Mouse (Mus musculus): ENCODE results near the gene AC124108.1. TPM values are rescaled to one million over a fixed set of nuclear protein-coding genes. Genes with fewer than 3 reads are reported as not detected.
A peak's percentile ranks its signal among the peaks of the same experiment; 100 is the strongest.

The AC124108.1 gene
- polyA plus RNA-seq, 1 experiment, result 0.21 TPM

DNA sequence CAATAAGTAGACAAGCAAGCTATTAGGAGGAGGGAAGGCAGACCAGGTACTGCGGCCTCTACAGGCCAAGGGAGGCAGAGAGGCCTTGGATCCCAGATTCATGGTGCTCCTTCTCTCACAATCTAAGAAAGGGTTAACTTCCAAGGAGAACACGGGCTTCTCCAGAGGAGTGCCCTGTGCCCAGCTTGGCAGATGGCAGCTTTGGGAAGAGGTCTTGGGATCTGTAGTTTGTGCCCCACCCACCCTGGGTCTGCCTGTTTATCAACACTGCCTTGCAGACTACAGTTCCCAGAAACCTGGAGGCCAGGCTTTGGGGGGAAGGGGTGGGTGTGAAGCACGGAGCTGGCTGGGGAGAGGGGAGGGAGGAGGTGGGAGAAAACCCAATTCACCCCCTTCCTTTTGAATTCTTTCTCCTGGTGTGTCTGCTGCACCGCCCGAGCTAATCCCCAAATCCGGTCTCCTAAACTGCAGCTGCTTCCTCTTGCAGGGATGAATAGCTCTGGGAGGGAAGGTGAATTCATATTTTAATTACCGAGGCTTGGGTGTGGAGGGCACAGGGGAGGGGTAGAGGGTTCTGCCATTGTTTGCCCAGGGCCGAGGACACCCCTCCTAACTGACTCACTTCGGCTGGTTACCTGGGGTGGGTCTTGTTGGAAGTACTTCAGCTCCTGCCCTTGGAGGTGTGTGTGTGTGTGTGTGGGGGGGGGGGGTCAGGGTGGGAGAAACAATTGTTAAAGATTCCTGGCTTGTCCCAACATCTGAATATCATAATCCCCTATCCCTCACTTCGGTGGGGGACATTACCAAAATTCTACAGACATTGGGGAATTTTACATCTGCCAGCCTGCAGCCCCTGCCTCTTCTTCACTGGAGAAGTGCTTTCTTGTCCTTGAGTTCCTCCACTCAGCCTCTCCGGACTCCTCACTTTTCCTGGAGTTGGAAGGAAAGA is 9.6 kb downstream of the AC124108.1 start:
- DNase-seq (ENCODE audit: low spot score), result peak; percentile 17

DNA sequence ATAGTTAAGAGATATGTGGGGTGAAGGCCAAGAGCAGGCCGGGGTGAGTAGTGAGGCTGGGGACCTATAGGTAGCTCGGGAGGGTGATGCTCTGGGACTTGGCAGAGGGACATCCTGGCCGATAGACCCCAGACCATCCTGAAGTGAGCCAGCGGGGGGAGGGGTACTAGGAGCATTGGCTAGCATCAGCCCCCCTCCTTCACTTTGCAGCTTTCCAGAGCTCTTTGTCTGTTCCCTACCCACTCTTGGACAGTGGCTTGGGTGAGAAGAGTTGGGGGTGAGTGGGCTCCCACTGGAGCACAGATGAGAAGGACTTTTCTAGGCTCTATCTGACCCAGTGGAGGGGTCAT is 10.2 kb downstream of the AC124108.1 start:
- DNase-seq (ENCODE audit: low spot score), result peak; percentile 13

DNA sequence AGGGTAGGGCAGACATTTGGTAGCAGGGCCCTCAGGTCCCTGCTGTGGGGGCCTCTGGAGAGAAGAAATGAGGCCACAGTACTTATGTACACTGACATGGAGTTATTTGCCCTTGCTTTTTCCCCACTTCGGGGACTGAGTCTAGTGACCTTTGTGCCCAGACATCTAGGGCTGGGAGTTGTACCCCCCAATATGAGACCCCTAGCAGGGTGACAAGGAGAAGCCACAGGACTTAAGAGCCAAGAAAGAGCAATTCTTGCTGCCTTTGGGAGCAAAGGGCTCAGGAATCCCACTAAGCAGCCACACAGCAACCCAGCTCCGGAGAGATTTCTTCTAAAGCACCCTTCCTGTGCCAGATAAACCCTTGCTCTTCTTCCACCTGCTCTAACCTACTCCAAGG is 10.7 kb downstream of the AC124108.1 start:
- peak; percentile 11 for DNase-seq (ENCODE audit: low spot score)

DNA sequence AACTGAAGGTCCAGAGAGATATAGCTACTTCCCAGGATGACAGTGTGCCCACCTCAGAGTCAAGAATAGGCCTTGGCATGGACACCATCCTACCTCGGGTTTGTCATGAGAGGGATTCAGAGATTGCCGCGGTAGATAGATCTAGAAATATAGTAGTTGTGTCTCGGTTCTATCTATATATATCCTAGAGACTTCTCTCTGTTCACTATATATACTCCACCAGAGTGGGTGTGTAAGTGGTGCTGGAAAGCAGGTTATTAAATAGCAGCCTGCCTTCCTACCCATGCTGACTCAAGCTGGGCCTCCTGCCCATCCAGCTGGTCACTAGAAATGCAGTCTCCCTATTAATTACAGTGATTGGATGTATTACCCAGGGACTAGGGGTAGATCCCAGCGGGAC is 11.5 kb downstream of the AC124108.1 start:
- no peak for DNase-seq (ENCODE audit: low spot score)

DNA sequence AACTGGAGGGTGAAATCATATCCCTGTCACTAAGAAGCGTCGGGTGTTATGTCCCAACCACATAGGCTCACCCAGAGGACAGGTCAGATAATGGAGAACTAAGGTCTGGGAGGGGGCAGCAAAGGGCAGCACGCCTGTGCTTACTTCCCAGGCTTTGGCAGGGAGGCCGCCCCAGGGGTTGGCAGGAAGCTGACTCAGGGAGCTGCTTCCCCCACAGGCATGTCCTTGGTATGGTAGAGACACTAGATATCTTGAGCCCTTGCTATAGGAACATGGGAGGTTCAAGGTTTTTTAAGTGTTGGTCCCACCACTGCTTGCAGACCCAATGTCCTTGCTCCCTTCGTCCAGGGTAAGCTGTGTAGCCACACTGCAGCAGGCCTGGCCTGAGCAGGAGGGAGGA is 14.7 kb downstream of the AC124108.1 start:
- DNase-seq (ENCODE audit: low spot score), result no peak

DNA sequence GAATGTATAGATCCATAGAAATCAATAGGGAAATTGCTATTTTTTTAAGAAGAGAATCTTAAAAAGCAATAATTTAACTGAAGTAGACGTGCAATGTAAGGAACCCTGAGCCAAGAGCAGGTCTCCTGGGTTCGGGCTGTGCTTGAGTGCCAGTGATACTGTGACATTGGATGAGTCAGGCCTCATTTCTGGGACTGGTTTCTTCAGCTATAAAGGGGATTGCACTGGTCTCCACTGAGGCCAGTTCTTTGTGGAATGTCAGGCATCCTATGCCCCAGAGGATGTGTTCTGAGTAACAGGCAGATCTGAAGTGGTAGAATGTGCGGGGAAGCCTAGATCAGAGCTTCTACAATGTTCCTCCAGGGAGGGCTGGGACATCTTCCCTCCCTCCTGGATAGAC is 15.6 kb downstream of the AC124108.1 start:
- DNase-seq (ENCODE audit: low spot score), result no peak

DNA sequence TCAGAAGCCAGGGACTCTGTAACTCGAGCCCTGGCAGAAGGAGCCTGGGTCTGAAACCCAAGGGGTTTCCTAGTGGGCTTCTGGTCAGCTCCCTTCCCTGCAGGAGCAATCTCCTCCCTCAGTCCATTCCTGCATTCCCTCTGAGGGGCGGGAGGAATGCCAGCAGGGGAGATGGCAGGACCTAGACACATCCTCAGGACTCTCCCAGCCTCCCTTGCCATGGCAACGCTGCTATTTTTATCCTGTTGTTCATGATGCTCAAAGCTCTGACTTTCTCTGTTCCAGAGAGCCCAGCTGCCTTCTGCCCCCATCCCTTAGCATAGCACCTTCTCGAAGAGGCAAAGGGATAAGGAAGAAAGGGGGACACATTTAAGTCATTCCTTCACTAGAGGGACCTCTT is 16.9 kb downstream of the AC124108.1 start:
- DNase-seq (ENCODE audit: low spot score), result no peak

DNA sequence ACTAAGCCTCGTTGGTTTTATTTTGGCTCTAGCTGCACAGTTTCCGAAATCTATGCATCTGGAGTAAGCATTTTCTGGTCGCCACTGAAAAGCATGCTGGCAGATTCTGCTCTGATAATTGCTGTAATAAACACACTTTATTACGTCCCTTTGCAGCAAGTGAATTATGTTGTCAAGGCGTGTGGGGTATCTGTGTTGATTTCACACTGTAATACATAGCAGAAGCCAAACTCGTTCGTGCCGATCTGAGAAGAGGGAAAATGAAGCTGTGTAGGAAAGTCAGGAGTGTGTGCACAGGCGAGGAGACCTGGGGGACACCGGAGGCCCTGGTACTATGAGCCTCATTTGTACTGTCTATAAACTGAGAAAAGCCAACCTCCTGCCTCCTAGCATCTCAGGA is 18.1 kb downstream of the AC124108.1 start:
- no peak for DNase-seq (ENCODE audit: low spot score)

DNA sequence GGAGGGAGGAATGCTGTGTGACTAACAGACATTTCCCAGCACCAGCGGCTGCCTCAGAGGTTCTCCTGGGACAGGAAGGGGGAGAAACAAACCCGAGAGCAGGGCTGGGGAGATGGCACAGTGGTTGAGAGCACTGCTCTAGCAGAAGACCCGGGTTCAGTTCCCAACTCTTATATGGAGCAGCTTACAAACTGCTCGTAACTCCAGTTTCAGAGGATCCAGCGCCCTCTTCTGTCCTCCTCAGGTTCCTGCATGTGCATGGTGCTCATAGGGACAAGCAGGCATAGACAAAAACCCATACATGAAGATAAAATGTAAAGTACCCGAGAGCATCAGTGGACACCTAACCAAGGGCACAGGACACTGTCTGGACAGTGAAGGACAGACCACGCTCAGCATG is 19.7 kb downstream of the AC124108.1 start:
- no peak for DNase-seq (ENCODE audit: low spot score)

DNA sequence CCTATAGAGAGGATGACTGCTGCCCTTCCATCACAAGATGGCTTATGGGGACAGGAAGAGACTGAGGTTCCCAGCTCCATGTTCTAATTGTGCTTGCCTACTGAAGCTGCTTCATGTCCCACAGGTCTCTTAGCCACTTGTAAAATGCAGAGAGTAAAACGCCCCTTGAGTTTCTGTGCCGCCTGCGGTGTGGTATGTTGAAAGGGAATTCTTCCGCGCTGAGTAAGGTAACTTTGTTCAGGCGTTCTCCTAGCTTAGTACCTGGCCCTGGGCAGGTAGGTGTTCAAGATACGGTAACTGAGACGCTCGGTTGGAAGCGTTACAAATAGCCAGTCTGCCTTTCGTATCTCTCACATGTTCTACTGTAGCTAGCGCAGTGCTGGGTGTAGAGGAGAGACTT is 20.4 kb downstream of the AC124108.1 start:
- DNase-seq (ENCODE audit: low spot score), result no peak

DNA sequence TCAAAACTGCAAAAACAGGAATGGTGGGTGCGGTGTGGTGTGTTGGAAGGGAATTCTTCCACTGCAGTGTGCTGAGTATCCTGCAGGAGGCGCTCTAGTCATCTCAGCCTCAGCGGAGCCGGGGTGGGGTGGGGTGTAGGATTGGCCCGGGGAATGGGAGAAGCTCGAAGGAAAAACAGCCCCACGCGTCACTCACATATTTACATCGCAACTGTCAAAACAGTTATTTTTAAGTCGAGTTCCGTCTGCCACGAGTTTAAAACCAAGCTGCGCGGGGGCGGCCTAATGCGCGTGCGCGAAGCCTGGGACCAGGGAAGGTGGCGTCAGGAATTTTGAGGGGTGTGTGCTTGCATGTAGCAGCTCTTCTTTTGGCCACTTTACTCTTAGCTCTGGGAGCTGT is 21.0 kb downstream of the AC124108.1 start:
- DNase-seq (ENCODE audit: low spot score), result peak; percentile 48

DNA sequence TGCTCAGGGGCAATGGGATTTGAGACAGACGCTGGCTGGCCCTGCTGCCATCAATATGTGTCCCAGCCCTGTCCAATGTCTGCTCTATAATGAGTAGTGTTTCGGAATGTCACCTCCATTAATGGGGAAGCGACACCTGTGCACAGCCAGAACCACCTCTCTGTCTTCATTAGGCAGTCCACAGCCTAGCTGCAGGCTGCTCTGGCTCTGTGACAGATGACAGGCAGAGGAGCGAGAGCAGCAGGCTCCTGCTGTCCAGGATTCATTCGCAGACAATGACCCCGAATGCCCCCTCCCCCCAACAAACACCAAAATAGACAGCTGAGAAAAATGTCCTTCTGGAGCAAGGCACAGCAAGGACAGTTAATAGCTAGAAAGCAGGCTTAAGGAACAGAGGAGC is 21.8 kb downstream of the AC124108.1 start:
- DNase-seq (ENCODE audit: low spot score), result no peak

DNA sequence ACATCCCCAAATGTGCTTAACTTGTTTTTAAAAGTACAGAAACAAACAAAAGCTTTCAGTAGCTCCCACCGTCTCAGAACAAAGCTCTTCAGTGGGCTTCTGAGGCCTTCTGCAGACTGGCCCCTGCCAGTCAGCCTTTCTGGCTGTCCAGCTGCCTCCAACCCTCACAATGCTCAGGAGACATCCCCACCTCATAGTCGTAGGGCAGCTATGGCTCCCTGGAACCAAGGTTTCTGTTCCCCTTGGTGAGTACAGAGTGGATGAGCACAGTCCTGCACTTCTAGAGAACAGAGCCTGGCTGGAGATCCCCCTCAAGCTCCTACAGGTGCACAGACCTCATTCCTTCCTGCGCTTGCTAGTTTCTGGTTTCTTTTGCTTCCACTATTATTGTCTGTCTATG is 25.0 kb downstream of the AC124108.1 start:
- no peak for DNase-seq (ENCODE audit: low spot score)

DNA sequence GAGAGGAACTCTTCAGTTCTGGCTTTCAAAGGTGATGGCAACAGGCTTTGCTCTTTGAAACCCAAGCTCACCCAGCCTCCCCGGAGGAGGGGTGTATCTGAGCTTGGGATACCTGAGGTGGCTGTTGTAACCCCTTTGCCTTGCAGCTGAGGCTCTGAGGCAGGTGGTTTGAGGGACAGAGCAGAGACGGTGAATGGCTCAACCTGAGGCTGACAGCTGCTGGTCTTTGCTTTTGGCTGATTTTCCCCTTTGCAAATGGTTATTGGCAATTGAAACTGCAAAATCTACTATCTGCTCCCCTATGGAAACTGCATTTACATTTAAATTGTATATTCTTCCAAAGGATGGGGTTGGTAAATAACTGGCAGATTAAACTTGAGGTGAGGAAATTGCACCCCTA is 30.4 kb downstream of the AC124108.1 start:
- no peak for DNase-seq (ENCODE audit: low spot score)

DNA sequence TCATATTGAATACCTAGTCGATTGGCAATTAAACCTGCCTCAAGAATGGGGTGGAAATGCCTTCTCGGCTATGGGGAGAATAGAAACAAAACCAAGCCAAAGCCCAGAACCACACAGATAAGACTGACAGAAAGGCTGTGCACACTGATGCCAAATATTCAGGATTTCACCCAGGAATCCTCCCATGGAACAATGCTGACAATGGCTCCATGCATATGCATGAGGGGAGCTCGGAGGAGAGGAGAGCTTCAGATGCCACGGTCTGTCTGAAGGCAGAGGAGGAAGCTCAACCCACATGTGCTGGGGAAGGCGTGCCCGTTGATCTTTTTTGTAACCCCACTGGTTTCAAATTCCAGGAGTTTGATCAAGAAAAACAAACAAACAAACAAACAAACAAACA is 30.9 kb downstream of the AC124108.1 start:
- no peak for DNase-seq (ENCODE audit: low spot score)

DNA sequence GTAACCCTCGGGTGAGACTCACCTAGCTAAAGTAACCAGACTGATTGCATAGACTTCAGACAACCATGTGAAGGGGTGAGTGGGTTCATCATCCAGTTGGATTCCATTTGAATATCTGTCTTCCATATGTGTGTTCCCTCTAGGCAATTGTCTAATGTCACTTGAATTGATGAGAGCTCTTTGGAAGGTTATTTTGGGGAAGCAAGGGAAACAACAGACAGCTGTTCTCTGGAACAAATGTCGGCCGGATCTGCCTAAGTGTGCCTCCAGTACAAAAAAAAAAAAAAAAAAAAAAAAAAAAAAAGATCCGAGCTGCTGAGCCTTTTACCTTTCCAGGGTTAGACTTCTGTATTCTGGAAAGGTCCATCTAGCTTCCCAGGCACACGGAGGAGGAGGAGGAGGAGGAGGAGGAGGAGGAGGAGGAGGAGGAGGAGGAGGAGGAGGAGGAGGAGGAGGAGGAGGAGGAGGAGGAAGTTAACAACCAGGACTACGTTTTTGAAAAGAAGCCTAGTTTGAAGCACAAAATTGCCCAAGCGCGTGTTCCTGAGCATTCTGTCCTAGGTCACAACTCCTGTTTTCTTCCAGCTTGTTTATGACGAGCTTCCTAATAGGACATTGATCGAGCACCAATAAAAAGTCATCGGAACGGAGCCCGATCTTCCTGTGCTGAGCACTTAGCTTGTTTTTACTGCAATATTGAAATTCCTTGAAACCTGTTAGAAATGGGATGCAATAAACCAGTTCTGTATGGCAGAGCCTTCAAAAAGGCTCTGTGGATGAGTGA is 35.2 kb downstream of the AC124108.1 start:
- DNase-seq (ENCODE audit: low spot score), result no peak

DNA sequence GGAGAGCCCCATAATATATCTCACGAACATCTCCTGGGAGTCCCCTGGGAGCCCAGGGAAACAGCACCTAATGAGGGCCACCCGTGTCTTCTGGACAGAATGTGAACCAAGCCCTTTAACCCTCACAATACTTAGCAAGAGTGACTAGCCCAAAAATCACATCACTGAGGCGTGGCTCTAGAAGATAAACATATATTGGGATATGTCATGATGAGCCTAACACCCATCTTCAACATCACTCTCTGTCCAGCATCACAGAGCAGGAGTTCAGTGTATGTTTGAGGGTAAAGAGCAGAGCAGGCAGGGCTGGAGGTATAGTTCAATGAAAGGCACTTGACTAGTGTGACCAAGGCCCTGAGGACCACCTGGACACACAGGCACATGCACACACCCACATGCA is 38.4 kb downstream of the AC124108.1 start, which contains the start of gene Gm10188:
TSS of gene Gm10188 (minus strand) at position 101 of the 400 bp plus-strand sequence.
- no peak for DNase-seq (ENCODE audit: low spot score)

DNA sequence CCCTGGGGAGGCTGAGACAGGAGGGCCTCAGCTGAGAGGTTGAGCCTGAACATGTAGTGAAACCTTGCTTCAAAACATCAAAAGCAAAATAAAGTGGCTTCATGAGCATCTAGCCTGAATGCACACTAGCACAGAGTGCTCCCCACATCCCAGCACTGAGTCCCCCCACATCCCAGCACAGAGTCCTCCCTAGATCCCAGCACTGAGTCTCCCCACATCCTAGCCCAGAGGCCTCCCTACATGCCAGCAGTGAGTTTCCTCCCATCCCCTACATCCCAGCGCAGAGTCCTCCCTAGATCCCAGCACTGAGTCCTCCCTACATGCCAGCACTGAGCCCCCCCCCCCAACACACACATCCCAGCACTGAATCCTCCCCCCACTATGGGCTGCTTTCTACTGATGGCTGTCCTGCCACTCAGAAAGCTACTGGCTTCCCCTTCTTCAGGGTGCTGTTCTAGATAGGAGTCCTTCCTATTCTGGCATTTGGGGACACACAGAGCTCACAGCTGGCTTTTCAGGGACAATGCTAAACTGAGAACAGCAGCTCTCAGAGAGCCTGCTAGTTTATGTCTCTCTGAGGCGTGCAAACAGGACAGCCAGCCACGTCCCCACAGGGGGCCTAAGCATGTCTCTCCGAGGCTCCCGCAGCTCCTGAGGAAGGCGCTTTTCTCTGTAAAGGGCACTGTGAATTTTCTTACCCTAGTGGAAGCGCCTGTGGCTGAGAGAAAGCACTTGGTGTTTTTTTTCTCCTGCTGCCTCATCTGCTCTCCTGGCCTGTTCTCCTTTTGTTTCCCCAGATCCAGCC is 40.4 kb downstream of the AC124108.1 start:
- DNase-seq (ENCODE audit: low spot score), result no peak

DNA sequence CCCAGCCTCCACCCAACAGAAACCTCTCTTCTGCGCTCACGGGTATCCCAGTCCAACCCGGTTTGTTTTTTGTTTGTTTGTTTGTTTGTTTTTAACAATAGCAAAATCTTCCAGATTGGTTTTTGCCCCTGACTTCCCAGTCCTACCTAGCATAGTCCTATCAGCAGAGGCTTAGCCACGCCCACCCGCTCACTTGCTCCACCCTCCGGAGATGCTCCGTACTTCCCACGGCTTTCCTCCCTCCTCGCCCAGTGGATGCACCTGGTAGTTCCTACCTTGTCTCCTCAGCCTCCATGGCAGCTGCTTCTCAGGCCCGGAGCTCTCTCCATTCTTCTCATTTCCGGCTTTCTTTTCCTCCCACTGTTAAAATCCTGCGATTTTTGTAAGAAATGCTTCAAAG is 42.3 kb downstream of the AC124108.1 start:
- no peak for DNase-seq (ENCODE audit: low spot score)

DNA sequence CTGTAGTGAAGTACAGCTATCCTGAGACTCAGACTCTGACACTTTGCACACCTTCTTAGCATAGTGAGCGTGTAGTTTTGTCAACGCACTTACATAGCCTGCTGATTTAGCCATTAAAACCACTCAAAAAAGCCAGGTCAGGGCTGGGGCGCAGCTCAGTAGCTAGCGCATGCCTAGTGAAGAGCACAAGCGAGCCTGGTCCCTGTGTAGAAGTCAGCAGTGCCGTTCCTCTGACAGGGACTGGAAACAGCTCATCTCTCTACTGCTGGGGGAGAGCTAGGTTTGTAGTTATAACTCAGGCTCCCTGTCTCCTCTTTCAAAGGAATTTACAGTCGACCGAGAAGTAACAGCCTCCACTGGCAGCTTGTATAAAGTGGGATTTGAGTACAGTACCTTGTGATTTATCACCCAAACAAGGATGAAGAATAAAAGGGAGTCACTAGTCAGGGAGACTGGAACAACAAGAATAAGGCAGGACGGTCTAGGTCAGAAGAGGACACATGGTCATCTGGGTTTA is 43.6 kb downstream of the AC124108.1 start:
- no peak for DNase-seq (ENCODE audit: low spot score)

DNA sequence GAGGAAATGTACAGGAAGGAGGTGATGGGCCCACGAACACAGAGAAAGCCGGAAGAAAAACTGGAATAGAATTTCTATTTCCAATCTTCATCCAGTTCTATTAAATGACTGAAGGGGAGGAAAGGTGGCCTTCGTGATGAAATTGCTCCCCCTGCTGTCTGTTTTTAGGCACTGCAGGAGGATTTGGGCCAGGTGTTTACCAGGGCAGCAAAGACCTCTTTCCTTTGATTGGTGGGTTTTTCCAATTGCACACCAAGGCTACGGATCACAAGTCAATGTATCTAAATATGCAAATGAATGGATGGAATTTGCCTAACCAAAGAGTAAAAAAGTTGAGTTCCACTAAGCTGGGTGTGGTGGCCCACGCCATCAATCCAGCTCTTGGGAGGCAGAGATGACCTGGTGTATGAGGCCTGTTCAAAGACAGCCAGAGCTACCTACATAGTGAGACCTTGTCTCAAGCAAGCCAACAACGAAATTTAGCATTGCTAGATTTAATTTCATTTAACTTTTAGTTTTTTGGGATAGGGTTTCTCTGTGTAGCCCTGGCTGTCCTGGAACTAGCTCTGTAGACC is 46.4 kb downstream of the AC124108.1 start:
- DNase-seq (ENCODE audit: low spot score), result no peak

DNA sequence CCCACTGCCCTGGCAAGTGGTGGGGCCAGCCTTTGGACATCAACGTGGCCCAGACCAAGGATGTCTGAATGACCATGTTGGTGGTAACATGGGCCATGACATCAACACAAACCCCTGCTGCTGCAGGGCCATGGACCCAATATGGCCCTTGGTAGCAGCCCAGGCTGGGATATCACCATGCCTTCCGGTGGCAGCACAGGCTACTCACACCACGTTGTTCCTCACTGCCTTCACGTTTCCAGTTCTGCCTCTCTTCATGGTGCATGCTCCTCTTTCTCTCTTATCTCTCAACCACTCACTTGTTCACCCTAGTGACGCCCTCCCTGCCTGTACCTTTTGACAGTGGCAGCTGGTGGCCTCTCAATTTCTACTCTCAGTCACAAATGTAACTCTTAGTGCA is 53.8 kb downstream of the AC124108.1 start:
- no peak for DNase-seq (ENCODE audit: low spot score)

Data from urinary bladder, adult 2 months (tissue).